Mouse (Mus musculus): ENCODE results near the gene Nkx1-2. TPM values are rescaled to one million over a fixed set of nuclear protein-coding genes. Genes with fewer than 3 reads are reported as not detected.

The Nkx1-2 gene
- polyA plus RNA-seq (2014; fragmentation: Nextera tagmentation; extraction: Ambion mirVana) = not detected in 2 replicates

GRCm38 (mm10) chr7:132599071-132599975, at the start of gene Nkx1-2:
Nkx1-2 (minus strand) TSS chr7:132599637.
- Histone ChIP-seq H3K9me3 (ENCODE audit: control insufficient read depth, low read length) (no peaks in the 10 kb centered on the region), H3K4me1 (replicated peaks; ENCODE audit: control insufficient read depth, insufficient read depth, low read length) (peaks cover 30% of the 10 kb centered on the region), H3K36me3 (ENCODE audit: control insufficient read depth, insufficient read depth, low read length) (no peaks in the 10 kb centered on the region), H3K4me2 (peak within 1 kb of the TSS; percentile 52), H3K9ac (ENCODE audit: low read depth, low read length) (no peak within 1 kb of the TSS), H3K27ac (ENCODE audit: low read depth, low read length) (no peak within 1 kb of the TSS), H3K27me3 (replicated peaks; ENCODE audit: control insufficient read depth, insufficient read depth, low read length) (peaks cover 77% of the 10 kb centered on the region), H3K4me3 (ENCODE audit: low read depth, low read length) (peak within 1 kb of the TSS; percentile 30)
- no peak for DNase-seq (ENCODE audit: low spot score)
- ATAC-seq (replicated peaks; ENCODE audit: low FRiP score) = no peak
- WGBS = 1% methylated on average over 50 of the region's 52 CpGs

- no peak overlapping the region for H3K4me3 ChIP-seq (ENCODE audit: low read depth, low read length)
- 94% methylated on average over 1 of the region's 1 CpGs for WGBS
- no peak for ATAC-seq (replicated peaks; ENCODE audit: low FRiP score)
- no peaks in the 10 kb centered on the region for H3K27me3 ChIP-seq (replicated peaks; ENCODE audit: control insufficient read depth, insufficient read depth, low read length)
- H3K4me2 ChIP-seq = no peak overlapping the region
- no peaks in the 10 kb centered on the region for H3K9me3 ChIP-seq (ENCODE audit: control insufficient read depth, low read length)
- H3K36me3 ChIP-seq (ENCODE audit: control insufficient read depth, insufficient read depth, low read length) = no peaks in the 10 kb centered on the region
- DNase-seq (ENCODE audit: low spot score) = no peak
- no peak overlapping the region for H3K9ac ChIP-seq (ENCODE audit: low read depth, low read length)
- no peak overlapping the region for H3K27ac ChIP-seq (ENCODE audit: low read depth, low read length)
- no peaks in the 10 kb centered on the region for H3K4me1 ChIP-seq (replicated peaks; ENCODE audit: control insufficient read depth, insufficient read depth, low read length)
Observed at GRCm38 (mm10) chr7:132646514-132646913, 47.1 kb upstream of the Nkx1-2 start.

GRCm38 (mm10) chr7:132644605-132645279, 45.3 kb upstream of the Nkx1-2 start:
- Histone ChIP-seq H3K4me1 (replicated peaks; ENCODE audit: control insufficient read depth, insufficient read depth, low read length) (no peaks in the 10 kb centered on the region), H3K9me3 (ENCODE audit: control insufficient read depth, low read length) (no peaks in the 10 kb centered on the region), H3K4me3 (ENCODE audit: low read depth, low read length) (no peak overlapping the region), H3K9ac (ENCODE audit: low read depth, low read length) (no peak overlapping the region), H3K27ac (ENCODE audit: low read depth, low read length) (no peak overlapping the region), H3K4me2 (no peak overlapping the region), H3K36me3 (ENCODE audit: control insufficient read depth, insufficient read depth, low read length) (no peaks in the 10 kb centered on the region), H3K27me3 (replicated peaks; ENCODE audit: control insufficient read depth, insufficient read depth, low read length) (no peaks in the 10 kb centered on the region)
- no peak for DNase-seq (ENCODE audit: low spot score)
- WGBS = 80% methylated on average over 11 of the region's 11 CpGs
- ATAC-seq (replicated peaks; ENCODE audit: low FRiP score) = no peak

GRCm38 (mm10) chr7:132641606-132642005, 42.2 kb upstream of the Nkx1-2 start:
- Histone ChIP-seq H3K9ac (ENCODE audit: low read depth, low read length) (no peak overlapping the region), H3K4me2 (no peak overlapping the region), H3K36me3 (ENCODE audit: control insufficient read depth, insufficient read depth, low read length) (no peaks in the 10 kb centered on the region), H3K4me1 (replicated peaks; ENCODE audit: control insufficient read depth, insufficient read depth, low read length) (no peaks in the 10 kb centered on the region), H3K27me3 (replicated peaks; ENCODE audit: control insufficient read depth, insufficient read depth, low read length) (no peaks in the 10 kb centered on the region), H3K4me3 (ENCODE audit: low read depth, low read length) (no peak overlapping the region), H3K9me3 (ENCODE audit: control insufficient read depth, low read length) (no peaks in the 10 kb centered on the region), H3K27ac (ENCODE audit: low read depth, low read length) (no peak overlapping the region)
- 76% methylated on average over 1 of the region's 1 CpGs for WGBS
- no peak for DNase-seq (ENCODE audit: low spot score)
- ATAC-seq (replicated peaks; ENCODE audit: low FRiP score) = no peak

GRCm38 (mm10) chr7:132640946-132641345, 41.5 kb upstream of the Nkx1-2 start:
- H3K4me1 ChIP-seq (replicated peaks; ENCODE audit: control insufficient read depth, insufficient read depth, low read length) = no peaks in the 10 kb centered on the region
- H3K27ac ChIP-seq (ENCODE audit: low read depth, low read length) = no peak overlapping the region
- no peaks in the 10 kb centered on the region for H3K36me3 ChIP-seq (ENCODE audit: control insufficient read depth, insufficient read depth, low read length)
- no peaks in the 10 kb centered on the region for H3K27me3 ChIP-seq (replicated peaks; ENCODE audit: control insufficient read depth, insufficient read depth, low read length)
- DNase-seq (ENCODE audit: low spot score) (no peak), ATAC-seq (replicated peaks; ENCODE audit: low FRiP score) (no peak)
- 65% methylated on average over 9 of the region's 9 CpGs for WGBS
- no peaks in the 10 kb centered on the region for H3K9me3 ChIP-seq (ENCODE audit: control insufficient read depth, low read length)
- no peak overlapping the region for H3K9ac ChIP-seq (ENCODE audit: low read depth, low read length)
- no peak overlapping the region for H3K4me2 ChIP-seq
- H3K4me3 ChIP-seq (ENCODE audit: low read depth, low read length) = no peak overlapping the region

- no peaks in the 10 kb centered on the region for H3K36me3 ChIP-seq (ENCODE audit: control insufficient read depth, insufficient read depth, low read length)
- 63% methylated on average over 12 of the region's 12 CpGs for whole genome bisulfite sequencing
- no peak overlapping the region for H3K4me2 ChIP-seq
- H3K4me1 ChIP-seq (replicated peaks; ENCODE audit: control insufficient read depth, insufficient read depth, low read length) = no peaks in the 10 kb centered on the region
- no peak overlapping the region for H3K9ac ChIP-seq (ENCODE audit: low read depth, low read length)
- no peaks in the 10 kb centered on the region for H3K27me3 ChIP-seq (replicated peaks; ENCODE audit: control insufficient read depth, insufficient read depth, low read length)
- DNase-seq (ENCODE audit: low spot score) (no peak), ATAC-seq (replicated peaks; ENCODE audit: low FRiP score) (peak; percentile 63)
- H3K4me3 ChIP-seq (ENCODE audit: low read depth, low read length) = no peak overlapping the region
- H3K9me3 ChIP-seq (ENCODE audit: control insufficient read depth, low read length) = no peaks in the 10 kb centered on the region
- H3K27ac ChIP-seq (ENCODE audit: low read depth, low read length) = no peak overlapping the region
Observed at GRCm38 (mm10) chr7:132638446-132639087, 39.1 kb upstream of the Nkx1-2 start.

- H3K4me2 ChIP-seq = no peak overlapping the region
- ATAC-seq (replicated peaks; ENCODE audit: low FRiP score) = no peak
- WGBS = 65% methylated on average over 12 of the region's 12 CpGs
- no peaks in the 10 kb centered on the region for H3K36me3 ChIP-seq (ENCODE audit: control insufficient read depth, insufficient read depth, low read length)
- H3K4me3 ChIP-seq (ENCODE audit: low read depth, low read length) = no peak overlapping the region
- H3K9me3 ChIP-seq (ENCODE audit: control insufficient read depth, low read length) = no peaks in the 10 kb centered on the region
- no peaks in the 10 kb centered on the region for H3K27me3 ChIP-seq (replicated peaks; ENCODE audit: control insufficient read depth, insufficient read depth, low read length)
- no peak overlapping the region for H3K27ac ChIP-seq (ENCODE audit: low read depth, low read length)
- DNase-seq (ENCODE audit: low spot score) = no peak
- no peak overlapping the region for H3K9ac ChIP-seq (ENCODE audit: low read depth, low read length)
- H3K4me1 ChIP-seq (replicated peaks; ENCODE audit: control insufficient read depth, insufficient read depth, low read length) = no peaks in the 10 kb centered on the region
Observed at GRCm38 (mm10) chr7:132637292-132637691, 37.9 kb upstream of the Nkx1-2 start.

- 82% methylated on average over 11 of the region's 11 CpGs for WGBS
- Histone ChIP-seq H3K36me3 (ENCODE audit: control insufficient read depth, insufficient read depth, low read length) (no peaks in the 10 kb centered on the region), H3K9ac (ENCODE audit: low read depth, low read length) (no peak overlapping the region), H3K9me3 (ENCODE audit: control insufficient read depth, low read length) (no peaks in the 10 kb centered on the region), H3K4me1 (replicated peaks; ENCODE audit: control insufficient read depth, insufficient read depth, low read length) (no peaks in the 10 kb centered on the region), H3K27me3 (replicated peaks; ENCODE audit: control insufficient read depth, insufficient read depth, low read length) (no peaks in the 10 kb centered on the region), H3K4me3 (ENCODE audit: low read depth, low read length) (no peak overlapping the region), H3K27ac (ENCODE audit: low read depth, low read length) (no peak overlapping the region), H3K4me2 (no peak overlapping the region)
- DNase-seq (ENCODE audit: low spot score) (no peak), ATAC-seq (replicated peaks; ENCODE audit: low FRiP score) (no peak)
Observed at GRCm38 (mm10) chr7:132631313-132631712, 31.9 kb upstream of the Nkx1-2 start.

All from liver, embryonic 11.5 days (tissue).